Mouse (Mus musculus) embryonic fibroblast, embryonic 13.5 days (primary cell): ENCODE measurements around the gene Tmem87a.

Experiments
- CTCF ChIP-seq: IDR thresholded peaks from 2 replicates; pipeline ENCODE4 v1.5.1; 2011; ENCODE audit warnings: mild to moderate bottlenecking, control low read depth, low read length, moderate library complexity, borderline replicate concordance; ENCODE audit not compliant: insufficient read depth
- POLR2A ChIP-seq: IDR thresholded peaks from 2 replicates; pipeline ENCODE4 v1.6.1; 2011; ENCODE audit warnings: low read depth, mild to moderate bottlenecking, control low read depth, low read length, moderate library complexity

DNA sequence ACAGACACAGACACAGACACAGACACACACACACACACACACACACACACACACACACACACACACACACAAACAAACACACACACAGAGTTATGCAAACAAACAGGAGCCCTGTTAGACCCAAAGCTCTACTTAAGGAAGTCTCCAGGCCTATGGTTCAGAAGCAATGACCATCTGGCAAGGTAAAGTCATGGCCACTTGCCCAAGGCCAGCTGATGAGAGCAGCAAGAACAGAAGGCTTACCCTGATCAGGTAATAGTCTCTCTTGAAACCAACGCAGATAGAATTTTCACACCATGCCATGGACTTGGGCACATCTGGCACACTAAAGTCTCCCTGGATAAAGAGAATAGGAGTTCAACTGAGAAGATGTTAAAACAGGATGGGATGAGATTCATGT lies 62.2 kb downstream of the Tmem87a start:
- TF ChIP-seq CTCF: no peak
- TF ChIP-seq POLR2A: no peak
